Mouse (Mus musculus): Measurements from ENCODE around the gene Mylpf. TPM values are rescaled to one million over a fixed set of nuclear protein-coding genes. Genes with fewer than 3 reads are reported as not detected.

The Mylpf gene
- total and polyA plus RNA-seq, 3 experiments = 3.0 to 5.2 (median 3.2) TPM

GRCm38 (mm10) chr7:127206606-127207005 is 2.1 kb upstream of the Mylpf start:
- peak overlapping the region; percentile 85 for H3K9ac ChIP-seq (ENCODE audit: insufficient read depth, low read depth)
- in situ Hi-C loops (cut with MboI; ENCODE audit: low pct_ligation_motif_present, low pct_unique_long_range_greater_than_20kb, low sequenced_read_pairs) = no loop called here
- H3K4me1 ChIP-seq (ENCODE audit: control insufficient read depth in 1 of 2, insufficient read depth in 2 of 2) = peaks cover 8 to 32% of the 10 kb centered on the region in 2 experiments
- peaks cover 35% of the 10 kb centered on the region for H3K79me2 ChIP-seq (replicated peaks; ENCODE audit: control insufficient read depth, extremely low read depth, insufficient read depth, poor library complexity, severe bottlenecking)
- no peak for DNase-seq (ENCODE audit: extremely low read depth)
- H3K36me3 ChIP-seq (replicated peaks in 1 of 2; ENCODE audit: control insufficient read depth in 1 of 2, insufficient read depth in 1 of 2, low read length in 1 of 2) = peaks cover 16 to 31% of the 10 kb centered on the region in 2 experiments
- H3K9me3 ChIP-seq (replicated peaks; ENCODE audit: low read length) = no peaks in the 10 kb centered on the region
- no peak for TF ChIP-seq MAZ (IDR thresholded peaks at IDR 0.05; ENCODE audit: low read depth, low read length)
- TF ChIP-seq RAD21 (IDR thresholded peaks at IDR 0.05; ENCODE audit: low read depth, low read length) = no peak
- no peak for TF ChIP-seq POLR2AphosphoS2 (IDR thresholded peaks at IDR 0.05; ENCODE audit: low read depth, low read length)
- TF ChIP-seq NRF1 (IDR thresholded peaks at IDR 0.05; ENCODE audit: low read depth, low read length) = no peak
- no peak for TF ChIP-seq USF1 (IDR thresholded peaks at IDR 0.05; ENCODE audit: low read depth, low read length)
- TF ChIP-seq EP300 (IDR thresholded peaks at IDR 0.05; ENCODE audit: low read length) = no peak
- TF ChIP-seq ZMIZ1 (IDR thresholded peaks at IDR 0.05; ENCODE audit: low read depth, low read length) = no peak
- H3K4me2 ChIP-seq (ENCODE audit: insufficient read depth, low read depth, poor library complexity, severe bottlenecking) = peak overlapping the region; percentile 91
- H3K27ac ChIP-seq (ENCODE audit: insufficient read depth, low read depth) = no peak overlapping the region
- peak overlapping the region; percentile 68 to 90 (median 79) for H3K4me3 ChIP-seq (replicated peaks in 1 of 3; ENCODE audit: low read depth in 2 of 3, low read length in 2 of 3, poor library complexity in 1 of 3)
- no peaks in the 10 kb centered on the region for H3K27me3 ChIP-seq (replicated peaks)
- dilution Hi-C loops (cut with MboI; ENCODE audit: extremely low pct_ligation_motif_present, extremely low pct_unique_long_range_greater_than_20kb, low sequenced_read_pairs) = no loop called here

GRCm38 (mm10) chr7:127207374-127208294 is 1.1 kb upstream of the Mylpf start:
- DNase-seq (ENCODE audit: extremely low read depth) = no peak
- Histone ChIP-seq H3K4me1 (ENCODE audit: control insufficient read depth in 1 of 2, insufficient read depth in 2 of 2) (peaks cover 8 to 32% of the 10 kb centered on the region in 2 experiments), H3K4me3 (replicated peaks in 1 of 3; ENCODE audit: low read depth in 2 of 3, low read length in 2 of 3, poor library complexity in 1 of 3) (peak overlapping the region; percentile 68 to 90 (median 79)), H3K36me3 (replicated peaks in 1 of 2; ENCODE audit: control insufficient read depth in 1 of 2, insufficient read depth in 1 of 2, low read length in 1 of 2) (peaks cover 14 to 26% of the 10 kb centered on the region in 2 experiments), H3K9ac (ENCODE audit: insufficient read depth, low read depth) (peak overlapping the region; percentile 85), H3K4me2 (ENCODE audit: insufficient read depth, low read depth, poor library complexity, severe bottlenecking) (peak overlapping the region; percentile 91), H3K9me3 (replicated peaks; ENCODE audit: low read length) (no peaks in the 10 kb centered on the region), H3K79me2 (replicated peaks; ENCODE audit: control insufficient read depth, extremely low read depth, insufficient read depth, poor library complexity, severe bottlenecking) (peaks cover 35% of the 10 kb centered on the region), H3K27ac (ENCODE audit: insufficient read depth, low read depth) (peak overlapping the region; percentile 31), H3K27me3 (replicated peaks) (no peaks in the 10 kb centered on the region)
- in situ Hi-C loops (cut with MboI; ENCODE audit: low pct_ligation_motif_present, low pct_unique_long_range_greater_than_20kb, low sequenced_read_pairs) = no loop called here
- TF ChIP-seq ZKSCAN1 (IDR thresholded peaks at IDR 0.05; ENCODE audit: borderline replicate concordance, low read depth, low read length) (no peak), MXI1 (IDR thresholded peaks at IDR 0.05; ENCODE audit: low read depth, low read length) (peak; percentile 35; the same call in 1 of the 2 replicates), UBTF (IDR thresholded peaks at IDR 0.05; ENCODE audit: low read depth, low read length) (0 out of 2 replicates have a peak, but pooled peaks have one; percentile 17), POLR2AphosphoS2 (IDR thresholded peaks at IDR 0.05; ENCODE audit: low read depth, low read length) (no peak)
- dilution Hi-C loops (cut with MboI; ENCODE audit: extremely low pct_ligation_motif_present, extremely low pct_unique_long_range_greater_than_20kb, low sequenced_read_pairs) = no loop called here

DNA sequence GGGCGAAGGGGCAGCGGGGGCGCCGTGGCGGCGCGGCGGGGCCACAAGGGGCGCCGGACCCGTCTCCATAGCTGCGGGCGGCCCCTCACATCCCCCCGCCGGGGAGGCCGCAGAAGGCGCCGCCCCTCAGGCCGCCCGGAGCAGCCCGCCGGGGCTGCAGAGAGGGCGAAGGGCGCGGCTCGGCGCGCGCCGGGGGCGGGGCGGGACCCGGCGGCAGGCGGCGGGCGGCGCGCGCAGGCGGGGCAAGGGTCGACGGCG is 466 bp upstream of the Mylpf start, which contains the start of gene Tbc1d10b:
Tbc1d10b (minus strand) TSS at position 174 of the 258 bp plus-strand sequence.
- in situ Hi-C loops (cut with MboI; ENCODE audit: low pct_ligation_motif_present, low pct_unique_long_range_greater_than_20kb, low sequenced_read_pairs) = no loop called here
- peaks cover 35% of the 10 kb centered on the region for H3K79me2 ChIP-seq (replicated peaks; ENCODE audit: control insufficient read depth, extremely low read depth, insufficient read depth, poor library complexity, severe bottlenecking)
- TF ChIP-seq SMC3 (IDR thresholded peaks at IDR 0.05; ENCODE audit: low read depth, low read length) (no peak), MYC (IDR thresholded peaks at IDR 0.05; ENCODE audit: low read depth, low read length) (no peak)
- H3K4me1 ChIP-seq (ENCODE audit: control insufficient read depth in 1 of 2, insufficient read depth in 2 of 2) = peaks cover 8 to 36% of the 10 kb centered on the region in 2 experiments
- no peaks in the 10 kb centered on the region for H3K9me3 ChIP-seq (replicated peaks; ENCODE audit: low read length)
- no peaks in the 10 kb centered on the region for H3K27me3 ChIP-seq (replicated peaks)
- H3K27ac ChIP-seq (ENCODE audit: insufficient read depth, low read depth) = peak within 1 kb of the TSS; percentile 51
- DNase-seq (ENCODE audit: extremely low read depth) = no peak
- dilution Hi-C loops (cut with MboI; ENCODE audit: extremely low pct_ligation_motif_present, extremely low pct_unique_long_range_greater_than_20kb, low sequenced_read_pairs) = no loop called here
- H3K4me2 ChIP-seq (ENCODE audit: insufficient read depth, low read depth, poor library complexity, severe bottlenecking) = peak within 1 kb of the TSS; percentile 91
- H3K4me3 ChIP-seq (replicated peaks in 1 of 3; ENCODE audit: low read depth in 2 of 3, low read length in 2 of 3, poor library complexity in 1 of 3) = peak within 1 kb of the TSS; percentile 68 to 90 (median 79)
- peaks cover 9 to 26% of the 10 kb centered on the region in 2 experiments for H3K36me3 ChIP-seq (replicated peaks in 1 of 2; ENCODE audit: control insufficient read depth in 1 of 2, insufficient read depth in 1 of 2, low read length in 1 of 2)
- H3K9ac ChIP-seq (ENCODE audit: insufficient read depth, low read depth) = peak within 1 kb of the TSS; percentile 85

All from CH12.LX (cell line).